Mouse (Mus musculus) limb, embryonic 14.5 days (tissue): ENCODE data around the gene Lamb2. TPM values are rescaled to one million over a fixed set of nuclear protein-coding genes. Genes with fewer than 3 reads are reported as not detected.
A peak's percentile ranks its signal among the peaks of the same experiment; 100 is the strongest.

Experiments
- ATAC-seq: fragments of 200-750 bp; cut with Nextera tagmentation; 2 replicates; pipeline ENCODE4 v1.8.0; 2017; ENCODE audit warnings: low read depth, moderate number of reproducible peaks, moderate TSS enrichment; ENCODE audit not compliant: low FRiP score
- DNase-seq: peaks from one replicate; pipeline ENCODE4 v3.0.0-alpha.2; 2015; ENCODE audit warnings: low spot score
- H3K27ac ChIP-seq: fragments of 300-500 bp; sonication (generic); replicated peaks from 2 replicates; pipeline ENCODE4 v1.5.1; 2014; ENCODE audit warnings: low read depth, mild to moderate bottlenecking, low read length, moderate library complexity, mixed read lengths
- H3K27me3 ChIP-seq: fragments of 300-500 bp; sonication (generic); 2 replicates; pipeline ENCODE4 v1.6.1; 2014; ENCODE audit warnings: low read length, mixed read lengths; ENCODE audit not compliant: control insufficient read depth, insufficient read depth
- H3K36me3 ChIP-seq: fragments of 300-500 bp; sonication (generic); 2 replicates; pipeline ENCODE4 v1.6.1; 2014; ENCODE audit warnings: mild to moderate bottlenecking, low read length, moderate library complexity, mixed read lengths; ENCODE audit not compliant: control insufficient read depth, insufficient read depth
- H3K4me1 ChIP-seq: fragments of 300-500 bp; sonication (generic); 2 replicates; pipeline ENCODE4 v1.6.1; 2014; ENCODE audit warnings: antibody characterized with exemption, low read length, mixed read lengths; ENCODE audit not compliant: control insufficient read depth, insufficient read depth
- H3K4me2 ChIP-seq: fragments of 300-500 bp; sonication (generic); replicated peaks from 2 replicates; pipeline ENCODE4 v1.6.1; 2014; ENCODE audit warnings: low read depth, mild to moderate bottlenecking, low read length, moderate library complexity; ENCODE audit not compliant: severe bottlenecking
- H3K4me3 ChIP-seq: fragments of 300-500 bp; sonication (generic); replicated peaks from 2 replicates; pipeline ENCODE4 v1.5.1; 2014; ENCODE audit warnings: low read length
- H3K9ac ChIP-seq: fragments of 300-500 bp; sonication (generic); 2 replicates; pipeline ENCODE4 v1.6.1; 2014; ENCODE audit warnings: mild to moderate bottlenecking, low read depth, low read length, moderate library complexity; ENCODE audit not compliant: severe bottlenecking
- H3K9me3 ChIP-seq: fragments of 300-500 bp; sonication (generic); 2 replicates; pipeline ENCODE4 v1.6.1; 2016; ENCODE audit warnings: low read length; ENCODE audit not compliant: control insufficient read depth
- POLR2A ChIP-seq: fragments of 200-500 bp; IDR thresholded peaks from 2 replicates; pipeline ENCODE4 v1.8.0; 2012; ENCODE audit warnings: inconsistent platforms, mild to moderate bottlenecking, moderate library complexity, borderline replicate concordance; ENCODE audit not compliant: insufficient read depth, insufficient read length; ENCODE audit errors: extremely low read depth
- WGBS: fragments of 180-500 bp; shearing (Covaris S2); extraction: QIAGEN DNeasy Blood & Tissue Kit; methylation state at CpG from one replicate; pipeline ENCODE4 v1.1.7; 2014; 5-methylcytosine and 5-hydroxymethylcytosine counted together
- polyA plus RNA-seq, 2 experiments: library from polyadenylated mRNA; depleted of rRNA in 1 of 2; stranded (reverse) in 1 of 2; unstranded in 1 of 2; fragments of >200 nt; fragmentation: Nextera tagmentation in 1 of 2; extraction: Ambion mirVana in 1 of 2; gene quantifications; 2 replicates each; pipeline versions ENCODE4 v1.2.1 to v1.2.3; 2012 to 2014

Gene Lamb2
- polyA plus RNA-seq, 2 experiments, result 59.0 to 214 TPM

- no peaks in the 10 kb centered on the region for H3K4me1 ChIP-seq
- DNase-seq (peak; percentile 13), ATAC-seq (no peak)
- H3K9ac ChIP-seq, result no peak overlapping the region
- 83% methylated on average over 11 of the region's 11 CpGs for WGBS
- no peaks in the 10 kb centered on the region for H3K27me3 ChIP-seq
- no peaks in the 10 kb centered on the region for H3K9me3 ChIP-seq
- no peaks in the 10 kb centered on the region for H3K36me3 ChIP-seq
- no peak overlapping the region for H3K27ac ChIP-seq
- no peak for TF ChIP-seq POLR2A
- no peak overlapping the region for H3K4me3 ChIP-seq
- H3K4me2 ChIP-seq, result no peak overlapping the region
Observed at GRCm38 (mm10) chr9:108441236-108441919, 38.2 kb upstream of the Lamb2 start.

GRCm38 (mm10) chr9:108445125-108445524, 34.4 kb upstream of the Lamb2 start:
- Histone ChIP-seq H3K9ac (no peak overlapping the region), H3K9me3 (no peaks in the 10 kb centered on the region), H3K4me1 (peaks cover 7% of the 10 kb centered on the region), H3K27me3 (no peaks in the 10 kb centered on the region), H3K27ac (no peak overlapping the region), H3K4me3 (no peak overlapping the region), H3K4me2 (no peak overlapping the region), H3K36me3 (peaks cover 18% of the 10 kb centered on the region)
- ATAC-seq, result no peak
- WGBS, result 56% methylated on average over 9 of the region's 9 CpGs
- no peak for DNase-seq
- TF ChIP-seq POLR2A, result no peak

- Histone ChIP-seq H3K4me2 (peak overlapping the region; percentile 76), H3K9ac (no peak overlapping the region), H3K4me1 (peaks cover 33% of the 10 kb centered on the region), H3K27me3 (no peaks in the 10 kb centered on the region), H3K27ac (no peak overlapping the region; the same call in 1 of the 2 replicates), H3K4me3 (peak overlapping the region; percentile 61; the same call in 1 of the 2 replicates), H3K36me3 (peaks cover 18% of the 10 kb centered on the region), H3K9me3 (no peaks in the 10 kb centered on the region)
- ATAC-seq (no peak), DNase-seq (no peak)
- TF ChIP-seq POLR2A, result no peak
- WGBS, result 47% methylated on average over 4 of the region's 4 CpGs
Observed at GRCm38 (mm10) chr9:108449860-108450259, 29.7 kb upstream of the Lamb2 start.

- Histone ChIP-seq H3K4me2 (peak overlapping the region; percentile 76), H3K4me1 (peaks cover 33% of the 10 kb centered on the region), H3K9ac (0 out of 2 replicates have a peak overlapping the region, but pooled peaks have one; percentile 14), H3K27me3 (no peaks in the 10 kb centered on the region), H3K36me3 (peaks cover 18% of the 10 kb centered on the region), H3K4me3 (peak overlapping the region; percentile 61), H3K27ac (peak overlapping the region; percentile 21), H3K9me3 (no peaks in the 10 kb centered on the region)
- ATAC-seq (peak; percentile 23), DNase-seq (peak; percentile 84)
- 63% methylated on average over 21 of the region's 21 CpGs for WGBS
- no peak for TF ChIP-seq POLR2A
Observed at GRCm38 (mm10) chr9:108450292-108451169, 29.0 kb upstream of the Lamb2 start.

GRCm38 (mm10) chr9:108451170-108451493, 28.4 kb upstream of the Lamb2 start:
- Histone ChIP-seq H3K4me1 (peaks cover 33% of the 10 kb centered on the region), H3K9ac (0 out of 2 replicates have a peak overlapping the region, but pooled peaks have one; percentile 65)
- WGBS, result 80% methylated on average over 6 of the region's 6 CpGs

More at GRCm38 (mm10) chr9:108451170-108451493, 28.4 kb upstream of the Lamb2 start:
- no peak for TF ChIP-seq POLR2A
- no peak for ATAC-seq
- peak overlapping the region; percentile 61 for H3K4me3 ChIP-seq
- no peak overlapping the region for H3K27ac ChIP-seq
- H3K9me3 ChIP-seq, result no peaks in the 10 kb centered on the region
- peak overlapping the region; percentile 76 for H3K4me2 ChIP-seq
- no peaks in the 10 kb centered on the region for H3K27me3 ChIP-seq
- peaks cover 18% of the 10 kb centered on the region for H3K36me3 ChIP-seq
- DNase-seq, result no peak
